Comparison of ENCODE assay signal across 8 mouse cellular contexts in the genomic region with DNA sequence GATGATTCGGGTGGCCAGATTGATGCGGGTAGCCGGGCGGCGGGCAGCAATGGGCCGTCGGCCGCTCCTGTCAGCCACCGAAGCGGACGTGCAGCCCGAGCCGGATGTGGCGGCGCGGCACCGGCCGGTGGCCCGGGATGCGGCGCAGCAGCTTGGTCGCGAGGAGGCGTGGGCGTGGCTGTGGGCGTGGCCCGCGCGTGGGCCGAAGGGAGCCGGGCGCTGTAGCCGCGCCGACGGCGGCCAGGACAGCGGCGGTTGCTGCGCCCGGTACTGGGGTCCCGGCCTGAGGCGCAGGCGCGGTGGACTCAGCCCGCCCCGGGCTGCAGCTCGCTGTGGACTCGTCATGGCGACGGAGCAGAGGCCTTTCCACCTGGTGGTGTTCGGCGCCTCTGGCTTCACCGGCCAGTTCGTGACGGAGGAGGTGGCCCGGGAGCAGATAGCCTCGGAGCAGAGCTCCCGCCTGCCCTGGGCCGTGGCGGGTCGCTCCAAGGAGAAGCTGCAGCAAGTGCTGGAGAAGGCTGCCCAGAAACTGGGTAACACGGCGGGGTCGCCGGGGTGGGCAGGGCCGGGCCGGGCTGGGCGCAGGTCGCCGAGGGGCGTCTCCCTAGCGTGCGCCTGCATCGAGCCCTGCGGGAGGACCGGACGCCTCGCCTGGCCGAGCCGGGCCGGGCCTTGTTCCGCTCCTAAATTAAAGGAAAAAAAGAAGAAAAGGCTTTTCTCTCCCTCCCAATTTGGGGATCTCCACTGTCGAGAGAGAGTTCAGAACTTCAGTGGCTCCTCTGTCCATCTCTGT. TPM values are rescaled to one million over a fixed set of nuclear protein-coding genes. Genes with fewer than 3 reads are reported as not detected.
DNase-seq lines count a peak whose midpoint lies in the region; ATAC-seq lines count a peak whose summit lies in the region.

A gene (plus strand): TSS at position 198 of the 793 bp plus-strand sequence.

- H3K4me3 ChIP-seq in hindbrain, embryonic 15.5 days = peak within 1 kb of the TSS; percentile 74

- under 1% methylated on average over 78 of the region's 84 CpGs for WGBS in hindbrain, embryonic 15.5 days

- peak within 1 kb of the TSS; percentile 92 for H3K27ac ChIP-seq in hindbrain, embryonic 15.5 days (replicated peaks)

- peak; percentile 57 for DNase-seq in T-cell, adult 2 months (ENCODE audit: low spot score)
- DNase-seq in cerebellum, postnatal 36 days = peak; percentile 80 to 87
- DNase-seq in gastrocnemius, adult 18-20 months (ENCODE audit: low spot score) = peak; percentile 88
- DNase-seq in layer of hippocampus, postnatal 36 days = peak; percentile 82 to 86
- peak; percentile 89 for DNase-seq in lung, postnatal 25 days (ENCODE audit: low spot score)
- DNase-seq in retina, adult 2 months (ENCODE audit: low read depth, low spot score) = peak; percentile 71
- peak; percentile 81 to 83 for DNase-seq in thymus, postnatal 36 days

- peak within 1 kb of the TSS; percentile 86 for H3K9ac ChIP-seq in hindbrain, embryonic 15.5 days

- H3K27me3 ChIP-seq in hindbrain, embryonic 15.5 days = no peaks in the 10 kb centered on the region

- peak; percentile 96 for ATAC-seq in hindbrain, embryonic 15.5 days (ENCODE audit: low FRiP score, low read depth)

- peaks cover 18% of the 10 kb centered on the region for H3K4me1 ChIP-seq in hindbrain, embryonic 15.5 days (replicated peaks)

- no peaks in the 10 kb centered on the region for H3K9me3 ChIP-seq in hindbrain, embryonic 15.5 days

- H3K4me2 ChIP-seq in hindbrain, embryonic 15.5 days = peak within 1 kb of the TSS; percentile 77

- H3K36me3 ChIP-seq in hindbrain, embryonic 15.5 days = peaks cover 19% of the 10 kb centered on the region; the same call in 1 of the 2 replicates

RNA-seq across cellular contexts. Expression of the gene that starts here (rescaled TPM):
- total RNA-seq in gastrocnemius, adult 18-20 months (2021) = 10 to 100 TPM; 38.7 to 41.2 TPM
- polyA plus RNA-seq in hindbrain, embryonic 15.5 days (2015; fragmentation: Nextera tagmentation; extraction: Ambion mirVana) = 156 and 164 TPM in 2 replicates
- 10 to 100 TPM; 57.7 to 57.8 TPM for total RNA-seq in layer of hippocampus, postnatal 36 days (2021)

Comparison
In these comparisons a context has a peak if more than half of its experiments do, and no peak if none do; other contexts are left out.
1. Peak in every context shown above with its lines: DNase-seq, ATAC-seq, H3K4me3 ChIP-seq and H3K27ac ChIP-seq.